ENCODE assay signal across 8 mouse cellular contexts in the genomic region with DNA sequence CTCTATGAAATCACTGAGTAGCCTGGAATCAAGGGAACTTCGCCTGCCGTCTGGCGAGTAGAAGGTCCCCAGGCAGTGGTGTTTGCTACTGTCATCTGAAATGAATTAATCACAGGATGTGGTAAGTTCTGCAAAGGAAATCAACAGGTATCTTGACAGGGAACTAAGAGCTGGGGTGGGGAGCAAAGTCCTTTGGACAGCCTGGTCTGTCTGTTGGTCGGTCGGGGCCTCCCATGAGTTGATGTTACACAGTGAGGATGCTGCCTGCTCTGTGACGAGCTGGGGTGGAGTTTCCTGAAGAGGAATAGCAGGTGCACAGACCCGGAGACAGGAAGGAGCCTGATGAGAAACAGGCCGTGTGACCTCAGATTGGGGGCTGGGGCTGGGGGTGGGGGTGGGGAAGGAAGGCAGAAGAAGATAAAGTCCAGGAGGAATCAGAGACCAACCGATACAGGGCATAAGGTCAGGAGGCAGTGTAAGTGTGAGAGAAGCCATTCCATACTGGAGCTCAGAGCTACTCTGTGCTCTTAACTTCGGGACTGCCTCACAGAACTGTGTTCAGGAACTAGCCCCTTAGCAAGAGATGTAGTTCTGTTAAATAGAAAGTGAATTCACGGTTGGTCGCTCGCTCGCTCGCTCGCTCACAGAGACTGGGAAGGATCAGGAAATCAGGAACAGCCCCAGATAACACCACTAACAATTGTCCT.
DNase-seq lines count a peak whose midpoint lies in the region; ATAC-seq and TF ChIP-seq lines count a peak whose summit lies in the region.

No protein-coding gene starts in this region.

- TF ChIP-seq CTCF in E14TG2a.4 (conservative IDR thresholded peaks at IDR 0.05; ENCODE audit: low read length): no peak
- no peak for TF ChIP-seq CTCF in kidney, adult 2 months (conservative IDR thresholded peaks at IDR 0.05; ENCODE audit: insufficient read depth, insufficient read length, low read depth, low read length)

- TF ChIP-seq POLR2A in kidney, adult 2 months (IDR thresholded peaks at IDR 0.05; ENCODE audit: low read depth, low read length): no peak

- no peak overlapping the region for H3K4me2 ChIP-seq in embryonic facial prominence, embryonic 13.5 days
- no peak overlapping the region for H3K4me2 ChIP-seq in forebrain, embryonic 16.5 days (ENCODE audit: low read length)

- DNase-seq in kidney, adult 2 months: peak; percentile 61
- DNase-seq in lung, postnatal 25 days (ENCODE audit: low spot score): peak; percentile 78
- peak; percentile 67 to 72 for DNase-seq in thymus, postnatal 10 days (ENCODE audit: low spot score in 2 of 2)
- no peak for DNase-seq in ovary, postnatal 10 days (ENCODE audit: low spot score)
- no peak for DNase-seq in frontal cortex, postnatal 25 days (ENCODE audit: low spot score in 2 of 2)

- 28% methylated on average over 16 of the region's 16 CpGs for WGBS in embryonic facial prominence, embryonic 13.5 days
- 36% methylated on average over 16 of the region's 16 CpGs for WGBS in kidney, adult 2 months
- WGBS in forebrain, embryonic 16.5 days: 64% methylated on average over 16 of the region's 16 CpGs

- H3K27ac ChIP-seq in embryonic facial prominence, embryonic 13.5 days: peak overlapping the region; percentile 66; the same call in 1 of the 2 replicates
- no peak overlapping the region for H3K27ac ChIP-seq in kidney, adult 2 months (ENCODE audit: insufficient read depth, low read depth, low read length)
- no peak overlapping the region for H3K27ac ChIP-seq in forebrain, embryonic 16.5 days (ENCODE audit: low read length)

- no peaks in the 10 kb centered on the region for H3K27me3 ChIP-seq in E14TG2a.4 (ENCODE audit: insufficient read depth, low read length)
- H3K27me3 ChIP-seq in embryonic facial prominence, embryonic 13.5 days: no peaks in the 10 kb centered on the region
- H3K27me3 ChIP-seq in kidney, adult 2 months (replicated peaks; ENCODE audit: control insufficient read depth, insufficient read depth, low read length): no peaks in the 10 kb centered on the region
- H3K27me3 ChIP-seq in forebrain, embryonic 16.5 days (replicated peaks; ENCODE audit: control insufficient read depth, insufficient read depth, low read length): no peaks in the 10 kb centered on the region

- H3K36me3 ChIP-seq in E14TG2a.4 (ENCODE audit: insufficient read depth, low read length): no peaks in the 10 kb centered on the region
- no peaks in the 10 kb centered on the region for H3K36me3 ChIP-seq in embryonic facial prominence, embryonic 13.5 days
- H3K36me3 ChIP-seq in kidney, adult 2 months (ENCODE audit: control insufficient read depth, insufficient read depth, low read length): no peaks in the 10 kb centered on the region
- no peaks in the 10 kb centered on the region for H3K36me3 ChIP-seq in forebrain, embryonic 16.5 days (ENCODE audit: control insufficient read depth, insufficient read depth)

- ATAC-seq in embryonic facial prominence, embryonic 13.5 days (ENCODE audit: insufficient number of reproducible peaks, insufficient read depth, low FRiP score, low TSS enrichment, low read depth): no peak
- no peak for ATAC-seq in forebrain, embryonic 16.5 days

- peaks cover 54% of the 10 kb centered on the region for H3K4me1 ChIP-seq in E14TG2a.4 (replicated peaks; ENCODE audit: low read depth, low read length)
- H3K4me1 ChIP-seq in embryonic facial prominence, embryonic 13.5 days: peaks cover 22% of the 10 kb centered on the region
- peaks cover 11% of the 10 kb centered on the region for H3K4me1 ChIP-seq in kidney, adult 2 months (ENCODE audit: control insufficient read depth, insufficient read depth, low read length)
- 0 out of 2 replicates have a peak, but pooled peaks cover 5% of the 10 kb centered on the region for H3K4me1 ChIP-seq in forebrain, embryonic 16.5 days (replicated peaks; ENCODE audit: control insufficient read depth, insufficient read depth, low read length)

- H3K9me3 ChIP-seq in E14TG2a.4 (ENCODE audit: low read length): peaks cover 13% of the 10 kb centered on the region
- H3K9me3 ChIP-seq in embryonic facial prominence, embryonic 13.5 days: no peaks in the 10 kb centered on the region
- no peaks in the 10 kb centered on the region for H3K9me3 ChIP-seq in forebrain, embryonic 16.5 days (ENCODE audit: control insufficient read depth, low read length)

- H3K4me3 ChIP-seq in E14TG2a.4 (replicated peaks; ENCODE audit: low read length): peak overlapping the region; percentile 48
- H3K4me3 ChIP-seq in embryonic facial prominence, embryonic 13.5 days: no peak overlapping the region
- no peak overlapping the region for H3K4me3 ChIP-seq in kidney, adult 2 months (ENCODE audit: insufficient read depth, low read depth, low read length)
- H3K4me3 ChIP-seq in forebrain, embryonic 16.5 days (replicated peaks; ENCODE audit: low read length): no peak overlapping the region

- 0 out of 2 replicates have a peak overlapping the region, but pooled peaks have one; percentile 11 for H3K9ac ChIP-seq in embryonic facial prominence, embryonic 13.5 days
- H3K9ac ChIP-seq in forebrain, embryonic 16.5 days (replicated peaks; ENCODE audit: low read depth, low read length): no peak overlapping the region

Comparison
In these comparisons a context has a peak if more than half of its experiments do, and no peak if none do; other contexts are left out.
1. DNase-seq: peak in kidney, adult 2 months (single experiment), lung, postnatal 25 days (single experiment) and thymus, postnatal 10 days (2 of 2); none in ovary, postnatal 10 days (single experiment) and frontal cortex, postnatal 25 days (0 of 2).